Mouse (Mus musculus): ENCODE data around the gene Krtap9-3. TPM values are rescaled to one million over a fixed set of nuclear protein-coding genes. Genes with fewer than 3 reads are reported as not detected.

Gene Krtap9-3
- polyA plus RNA-seq, 1 experiment from 2014 or later = not detected

- WGBS = 61% methylated on average over 3 of the region's 3 CpGs
- ATAC-seq (ENCODE audit: insufficient number of reproducible peaks, insufficient read depth, low FRiP score, low read depth) = no peak
- no peak overlapping the region for H3K4me2 ChIP-seq (replicated peaks; ENCODE audit: low read depth, low read length)
Observed at GRCm38 (mm10) chr11:99557976-99558745, 39.7 kb downstream of the Krtap9-3 start.

GRCm38 (mm10) chr11:99556753-99557152, 41.2 kb downstream of the Krtap9-3 start, which contains the start of gene Krtap3-2:
Krtap3-2 (minus strand) TSS chr11:99556853.
- Histone ChIP-seq H3K4me3 (ENCODE audit: low read depth, low read length) (no peak within 1 kb of the TSS), H3K4me2 (replicated peaks; ENCODE audit: low read depth, low read length) (no peak within 1 kb of the TSS), H3K27me3 (ENCODE audit: control insufficient read depth, insufficient read depth, low read length) (no peaks in the 10 kb centered on the region), H3K27ac (ENCODE audit: low read length) (no peak within 1 kb of the TSS), H3K36me3 (ENCODE audit: control insufficient read depth, insufficient read depth, low read length) (no peaks in the 10 kb centered on the region), H3K9ac (replicated peaks; ENCODE audit: low read depth, low read length) (no peak within 1 kb of the TSS), H3K4me1 (ENCODE audit: control insufficient read depth, insufficient read depth, low read length) (no peaks in the 10 kb centered on the region), H3K9me3 (ENCODE audit: control insufficient read depth, low read depth, low read length) (no peaks in the 10 kb centered on the region)
- no peak for ATAC-seq (ENCODE audit: insufficient number of reproducible peaks, insufficient read depth, low FRiP score, low read depth)
- WGBS = 73% methylated on average over 2 of the region's 2 CpGs

More at GRCm38 (mm10) chr11:99557976-99558745, 39.7 kb downstream of the Krtap9-3 start:
- Histone ChIP-seq H3K9ac (replicated peaks; ENCODE audit: low read depth, low read length) (no peak overlapping the region), H3K4me1 (ENCODE audit: control insufficient read depth, insufficient read depth, low read length) (no peaks in the 10 kb centered on the region), H3K9me3 (ENCODE audit: control insufficient read depth, low read depth, low read length) (no peaks in the 10 kb centered on the region), H3K27me3 (ENCODE audit: control insufficient read depth, insufficient read depth, low read length) (no peaks in the 10 kb centered on the region), H3K36me3 (ENCODE audit: control insufficient read depth, insufficient read depth, low read length) (no peaks in the 10 kb centered on the region), H3K27ac (ENCODE audit: low read length) (no peak overlapping the region), H3K4me3 (ENCODE audit: low read depth, low read length) (no peak overlapping the region)

GRCm38 (mm10) chr11:99556195-99556594, 41.7 kb downstream of the Krtap9-3 start:
- no peak for ATAC-seq (ENCODE audit: insufficient number of reproducible peaks, insufficient read depth, low FRiP score, low read depth)
- H3K4me2 ChIP-seq (replicated peaks; ENCODE audit: low read depth, low read length) = no peak overlapping the region
- H3K27me3 ChIP-seq (ENCODE audit: control insufficient read depth, insufficient read depth, low read length) = no peaks in the 10 kb centered on the region
- H3K4me1 ChIP-seq (ENCODE audit: control insufficient read depth, insufficient read depth, low read length) = no peaks in the 10 kb centered on the region
- no peaks in the 10 kb centered on the region for H3K9me3 ChIP-seq (ENCODE audit: control insufficient read depth, low read depth, low read length)
- H3K27ac ChIP-seq (ENCODE audit: low read length) = no peak overlapping the region
- no peak overlapping the region for H3K9ac ChIP-seq (replicated peaks; ENCODE audit: low read depth, low read length)
- H3K36me3 ChIP-seq (ENCODE audit: control insufficient read depth, insufficient read depth, low read length) = no peaks in the 10 kb centered on the region
- no peak overlapping the region for H3K4me3 ChIP-seq (ENCODE audit: low read depth, low read length)
- 85% methylated on average over 2 of the region's 2 CpGs for WGBS

- H3K4me2 ChIP-seq (replicated peaks; ENCODE audit: low read depth, low read length) = no peak within 1 kb of the TSS
- H3K27me3 ChIP-seq (ENCODE audit: control insufficient read depth, insufficient read depth, low read length) = no peaks in the 10 kb centered on the region
- H3K9me3 ChIP-seq (ENCODE audit: control insufficient read depth, low read depth, low read length) = no peaks in the 10 kb centered on the region
- no peak for ATAC-seq (ENCODE audit: insufficient number of reproducible peaks, insufficient read depth, low FRiP score, low read depth)
- H3K9ac ChIP-seq (replicated peaks; ENCODE audit: low read depth, low read length) = no peak within 1 kb of the TSS
- H3K27ac ChIP-seq (ENCODE audit: low read length) = no peak within 1 kb of the TSS
- no peaks in the 10 kb centered on the region for H3K36me3 ChIP-seq (ENCODE audit: control insufficient read depth, insufficient read depth, low read length)
- no peak within 1 kb of the TSS for H3K4me3 ChIP-seq (ENCODE audit: low read depth, low read length)
- H3K4me1 ChIP-seq (ENCODE audit: control insufficient read depth, insufficient read depth, low read length) = no peaks in the 10 kb centered on the region
- WGBS = 70% methylated on average over 4 of the region's 4 CpGs
Observed at GRCm38 (mm10) chr11:99550765-99551164, 47.1 kb downstream of the Krtap9-3 start, which contains the start of gene Krtap3-3. Krtap3-3 (minus strand) TSS chr11:99550865.

- no peaks in the 10 kb centered on the region for H3K27me3 ChIP-seq (ENCODE audit: control insufficient read depth, insufficient read depth, low read length)
- no peaks in the 10 kb centered on the region for H3K9me3 ChIP-seq (ENCODE audit: control insufficient read depth, low read depth, low read length)
- H3K9ac ChIP-seq (replicated peaks; ENCODE audit: low read depth, low read length) = no peak overlapping the region
- no peak overlapping the region for H3K4me2 ChIP-seq (replicated peaks; ENCODE audit: low read depth, low read length)
- no peak overlapping the region for H3K27ac ChIP-seq (ENCODE audit: low read length)
- H3K4me3 ChIP-seq (ENCODE audit: low read depth, low read length) = no peak overlapping the region
- no peaks in the 10 kb centered on the region for H3K36me3 ChIP-seq (ENCODE audit: control insufficient read depth, insufficient read depth, low read length)
- ATAC-seq (ENCODE audit: insufficient number of reproducible peaks, insufficient read depth, low FRiP score, low read depth) = no peak
- no peaks in the 10 kb centered on the region for H3K4me1 ChIP-seq (ENCODE audit: control insufficient read depth, insufficient read depth, low read length)
Observed at GRCm38 (mm10) chr11:99547892-99548291, 50.0 kb downstream of the Krtap9-3 start.

Other genes with a start within 250 kb of the Krtap9-3 start
- not detected in 2 replicates for gene Krt27, start 247.0 kb downstream of the Krtap9-3 start, polyA plus RNA-seq (2014; fragmentation: Nextera tagmentation; extraction: Ambion mirVana)
- 0.21 TPM in 1 of 2 replicates, not detected in the other for gene Krt28, start 223.2 kb downstream of the Krtap9-3 start, polyA plus RNA-seq (2014; fragmentation: Nextera tagmentation; extraction: Ambion mirVana)
- 31.7 and 37.0 TPM in 2 replicates for gene Krt10, start 208.7 kb downstream of the Krtap9-3 start, polyA plus RNA-seq (2014; fragmentation: Nextera tagmentation; extraction: Ambion mirVana)
- not detected in 2 replicates for gene Krt12, start 175.8 kb downstream of the Krtap9-3 start, polyA plus RNA-seq (2014; fragmentation: Nextera tagmentation; extraction: Ambion mirVana)
- gene Krt20, start 160.0 kb downstream of the Krtap9-3 start, polyA plus RNA-seq (2014; fragmentation: Nextera tagmentation; extraction: Ambion mirVana) = 3.0 and 3.9 TPM in 2 replicates
- 18.3 and 21.4 TPM in 2 replicates for gene Krt23, start 105.0 kb downstream of the Krtap9-3 start, polyA plus RNA-seq (2014; fragmentation: Nextera tagmentation; extraction: Ambion mirVana)
- gene Krt39, start 76.8 kb downstream of the Krtap9-3 start, polyA plus RNA-seq (2014; fragmentation: Nextera tagmentation; extraction: Ambion mirVana) = not detected in 2 replicates
- gene Krt40, start 54.9 kb downstream of the Krtap9-3 start, polyA plus RNA-seq (2014; fragmentation: Nextera tagmentation; extraction: Ambion mirVana) = not detected in 2 replicates
- not detected in 2 replicates for gene Krtap3-3, start 47.2 kb downstream of the Krtap9-3 start, polyA plus RNA-seq (2014; fragmentation: Nextera tagmentation; extraction: Ambion mirVana)
- not detected in 2 replicates for gene Krtap3-2, start 41.3 kb downstream of the Krtap9-3 start, polyA plus RNA-seq (2014; fragmentation: Nextera tagmentation; extraction: Ambion mirVana)
- gene Gm11939, start 38.6 kb downstream of the Krtap9-3 start, polyA plus RNA-seq (2014; fragmentation: Nextera tagmentation; extraction: Ambion mirVana) = not detected in 2 replicates
- gene Krtap3-1, start 31.5 kb downstream of the Krtap9-3 start, polyA plus RNA-seq (2014; fragmentation: Nextera tagmentation; extraction: Ambion mirVana) = not detected in 2 replicates
- gene Krtap1-5, start 17.1 kb downstream of the Krtap9-3 start, polyA plus RNA-seq (2014; fragmentation: Nextera tagmentation; extraction: Ambion mirVana) = not detected in 2 replicates
- not detected in 2 replicates for gene Krtap1-4, start 14.5 kb downstream of the Krtap9-3 start, polyA plus RNA-seq (2014; fragmentation: Nextera tagmentation; extraction: Ambion mirVana)
- gene Krtap1-3, start 6.8 kb downstream of the Krtap9-3 start, polyA plus RNA-seq (2014; fragmentation: Nextera tagmentation; extraction: Ambion mirVana) = not detected in 2 replicates
- gene Gm11938, start 5.2 kb upstream of the Krtap9-3 start, polyA plus RNA-seq (2014; fragmentation: Nextera tagmentation; extraction: Ambion mirVana) = not detected in 2 replicates
- gene Gm11937, start 12.1 kb upstream of the Krtap9-3 start, polyA plus RNA-seq (2014; fragmentation: Nextera tagmentation; extraction: Ambion mirVana) = not detected in 2 replicates
- gene Krtap2-4, start 16.7 kb upstream of the Krtap9-3 start, polyA plus RNA-seq (2014; fragmentation: Nextera tagmentation; extraction: Ambion mirVana) = not detected in 2 replicates
- not detected in 2 replicates for gene Gm11562, start 22.3 kb upstream of the Krtap9-3 start, polyA plus RNA-seq (2014; fragmentation: Nextera tagmentation; extraction: Ambion mirVana)
- not detected in 2 replicates for gene Krtap4-1, start 30.1 kb upstream of the Krtap9-3 start, polyA plus RNA-seq (2014; fragmentation: Nextera tagmentation; extraction: Ambion mirVana)
- not detected in 2 replicates for gene Krtap4-2, start 37.0 kb upstream of the Krtap9-3 start, polyA plus RNA-seq (2014; fragmentation: Nextera tagmentation; extraction: Ambion mirVana)
- not detected in 2 replicates for gene Krtap4-7, start 46.0 kb upstream of the Krtap9-3 start, polyA plus RNA-seq (2014; fragmentation: Nextera tagmentation; extraction: Ambion mirVana)
- not detected in 2 replicates for gene Gm11555, start 52.1 kb upstream of the Krtap9-3 start, polyA plus RNA-seq (2014; fragmentation: Nextera tagmentation; extraction: Ambion mirVana)
- gene Gm11563, start 60.9 kb upstream of the Krtap9-3 start, polyA plus RNA-seq (2014; fragmentation: Nextera tagmentation; extraction: Ambion mirVana) = not detected in 2 replicates
- gene Krtap4-6, start 67.9 kb upstream of the Krtap9-3 start, polyA plus RNA-seq (2014; fragmentation: Nextera tagmentation; extraction: Ambion mirVana) = not detected in 2 replicates
- not detected in 2 replicates for gene Gm14190, start 92.6 kb upstream of the Krtap9-3 start, polyA plus RNA-seq (2014; fragmentation: Nextera tagmentation; extraction: Ambion mirVana)
- not detected in 2 replicates for gene Gm14180, start 136.2 kb upstream of the Krtap9-3 start, polyA plus RNA-seq (2014; fragmentation: Nextera tagmentation; extraction: Ambion mirVana)
- not detected in 2 replicates for gene Gm11595, start 174.8 kb upstream of the Krtap9-3 start, polyA plus RNA-seq (2014; fragmentation: Nextera tagmentation; extraction: Ambion mirVana)
- gene Krtap4-8, start 182.6 kb upstream of the Krtap9-3 start, polyA plus RNA-seq (2014; fragmentation: Nextera tagmentation; extraction: Ambion mirVana) = not detected in 2 replicates
- not detected in 2 replicates for gene Krtap4-9, start 187.1 kb upstream of the Krtap9-3 start, polyA plus RNA-seq (2014; fragmentation: Nextera tagmentation; extraction: Ambion mirVana)
- not detected in 2 replicates for gene Gm11596, start 195.4 kb upstream of the Krtap9-3 start, polyA plus RNA-seq (2014; fragmentation: Nextera tagmentation; extraction: Ambion mirVana)
- not detected in 2 replicates for gene Gm11569, start 200.8 kb upstream of the Krtap9-3 start, polyA plus RNA-seq (2014; fragmentation: Nextera tagmentation; extraction: Ambion mirVana)
- gene Gm11554, start 206.3 kb upstream of the Krtap9-3 start, polyA plus RNA-seq (2014; fragmentation: Nextera tagmentation; extraction: Ambion mirVana) = not detected in 2 replicates
- gene Krtap4-13, start 211.8 kb upstream of the Krtap9-3 start, polyA plus RNA-seq (2014; fragmentation: Nextera tagmentation; extraction: Ambion mirVana) = not detected in 2 replicates
- not detected in 2 replicates for gene Gm11564, start 217.6 kb upstream of the Krtap9-3 start, polyA plus RNA-seq (2014; fragmentation: Nextera tagmentation; extraction: Ambion mirVana)
- gene 2300003K06Rik, start 240.0 kb upstream of the Krtap9-3 start, polyA plus RNA-seq (2014; fragmentation: Nextera tagmentation; extraction: Ambion mirVana) = not detected in 2 replicates